Mouse (Mus musculus): ENCODE measurements around the gene Phc3. TPM values are rescaled to one million over a fixed set of nuclear protein-coding genes. Genes with fewer than 3 reads are reported as not detected.
"Not testable (repeated sequence)": the region's sequence is repeated elsewhere in the genome, so short reads cannot be mapped to it uniquely, and the experiment has no call there.

Gene Phc3
- total and polyA plus RNA-seq, 2 experiments: 9.8 to 13.3 TPM

- Histone ChIP-seq H3K27me3 (ENCODE audit: control insufficient read depth, insufficient read depth, low read length) (no peaks in the 10 kb centered on the region; the same call in 1 of the 2 replicates), H3K9ac (ENCODE audit: low read depth, low read length) (no peak overlapping the region), H3K27ac (replicated peaks; ENCODE audit: insufficient read depth, low read depth, low read length) (no peak overlapping the region; the same call in 1 of the 2 replicates), H3K36me3 (ENCODE audit: control insufficient read depth, insufficient read depth, low read length) (no peaks in the 10 kb centered on the region), H3K79me2 (ENCODE audit: control insufficient read depth, insufficient read depth, low read length) (no peaks in the 10 kb centered on the region), H3K4me1 (ENCODE audit: control insufficient read depth, insufficient read depth, low read length) (no peaks in the 10 kb centered on the region; the same call in none of the 2 replicates), H3K4me3 (ENCODE audit: insufficient read depth, low read depth, low read length) (no peak overlapping the region)
- DNase-seq (ENCODE audit: extremely low read depth, low read depth, low spot score): no peak
- 71% methylated on average over 5 of the region's 5 CpGs for WGBS
- TF ChIP-seq CTCF (IDR thresholded peaks at IDR 0.05; ENCODE audit: low read depth, low read length) (no peak), POLR2A (IDR thresholded peaks at IDR 0.05; ENCODE audit: extremely low read depth, insufficient read depth, low read length) (no peak)
Measured at GRCm38 (mm10) chr3:30863712-30864435, 105.3 kb downstream of the Phc3 start.

GRCm38 (mm10) chr3:30860705-30861104 lies 108.5 kb downstream of the Phc3 start:
- no peak for DNase-seq (ENCODE audit: extremely low read depth, low read depth, low spot score)
- H3K9ac ChIP-seq (ENCODE audit: low read depth, low read length): no peak overlapping the region
- H3K79me2 ChIP-seq (ENCODE audit: control insufficient read depth, insufficient read depth, low read length): no peaks in the 10 kb centered on the region
- H3K27me3 ChIP-seq (ENCODE audit: control insufficient read depth, insufficient read depth, low read length): no peaks in the 10 kb centered on the region; the same call in 1 of the 2 replicates
- H3K36me3 ChIP-seq (ENCODE audit: control insufficient read depth, insufficient read depth, low read length): no peaks in the 10 kb centered on the region
- no peak overlapping the region for H3K27ac ChIP-seq (replicated peaks; ENCODE audit: insufficient read depth, low read depth, low read length)
- peaks cover 2% of the 10 kb centered on the region for H3K4me1 ChIP-seq (ENCODE audit: control insufficient read depth, insufficient read depth, low read length)
- H3K4me3 ChIP-seq (ENCODE audit: insufficient read depth, low read depth, low read length): no peak overlapping the region
- TF ChIP-seq POLR2A (IDR thresholded peaks at IDR 0.05; ENCODE audit: extremely low read depth, insufficient read depth, low read length) (no peak), CTCF (IDR thresholded peaks at IDR 0.05; ENCODE audit: low read depth, low read length) (no peak)
- 75% methylated on average over 4 of the region's 4 CpGs for WGBS

- 96% methylated on average over 8 of the region's 8 CpGs for WGBS
- not testable (repeated sequence) for H3K4me3 ChIP-seq (ENCODE audit: insufficient read depth, low read depth, low read length); H3K27me3 ChIP-seq (ENCODE audit: control insufficient read depth, insufficient read depth, low read length); H3K4me1 ChIP-seq (ENCODE audit: control insufficient read depth, insufficient read depth, low read length); H3K9ac ChIP-seq (ENCODE audit: low read depth, low read length); H3K79me2 ChIP-seq (ENCODE audit: control insufficient read depth, insufficient read depth, low read length); H3K27ac ChIP-seq (replicated peaks; ENCODE audit: insufficient read depth, low read depth, low read length); DNase-seq (ENCODE audit: extremely low read depth, low read depth, low spot score); H3K36me3 ChIP-seq (ENCODE audit: control insufficient read depth, insufficient read depth, low read length)
Measured at GRCm38 (mm10) chr3:30859599-30859998, 109.6 kb downstream of the Phc3 start.

GRCm38 (mm10) chr3:30855604-30856458 lies 113.4 kb downstream of the Phc3 start, which contains the start of gene Gpr160:
Gene Gpr160 (plus strand): TSS chr3:30855950.
- peaks cover 2% of the 10 kb centered on the region; the same call in 1 of the 2 replicates for H3K4me1 ChIP-seq (ENCODE audit: control insufficient read depth, insufficient read depth, low read length)
- H3K79me2 ChIP-seq (ENCODE audit: control insufficient read depth, insufficient read depth, low read length): no peaks in the 10 kb centered on the region
- peak within 1 kb of the TSS; percentile 72 for H3K4me3 ChIP-seq (ENCODE audit: insufficient read depth, low read depth, low read length)
- TF ChIP-seq CTCF (IDR thresholded peaks at IDR 0.05; ENCODE audit: low read depth, low read length) (peak; percentile 81), POLR2A (IDR thresholded peaks at IDR 0.05; ENCODE audit: extremely low read depth, insufficient read depth, low read length) (no peak)
- WGBS: under 1% methylated on average over 70 of the region's 75 CpGs
- peak within 1 kb of the TSS; percentile 58 for H3K9ac ChIP-seq (ENCODE audit: low read depth, low read length)
- H3K27me3 ChIP-seq (ENCODE audit: control insufficient read depth, insufficient read depth, low read length): peaks cover 3% of the 10 kb centered on the region; the same call in 1 of the 2 replicates
- H3K27ac ChIP-seq (replicated peaks; ENCODE audit: insufficient read depth, low read depth, low read length): no peak within 1 kb of the TSS
- no peaks in the 10 kb centered on the region for H3K36me3 ChIP-seq (ENCODE audit: control insufficient read depth, insufficient read depth, low read length)
- peak; percentile 47 for DNase-seq (ENCODE audit: extremely low read depth, low read depth, low spot score)

- DNase-seq (ENCODE audit: extremely low read depth, low read depth, low spot score): no peak
- Histone ChIP-seq H3K27me3 (ENCODE audit: control insufficient read depth, insufficient read depth, low read length) (peaks cover 3% of the 10 kb centered on the region; the same call in 1 of the 2 replicates), H3K27ac (replicated peaks; ENCODE audit: insufficient read depth, low read depth, low read length) (no peak overlapping the region), H3K36me3 (ENCODE audit: control insufficient read depth, insufficient read depth, low read length) (no peaks in the 10 kb centered on the region), H3K4me1 (ENCODE audit: control insufficient read depth, insufficient read depth, low read length) (peaks cover 2% of the 10 kb centered on the region; the same call in 1 of the 2 replicates), H3K9ac (ENCODE audit: low read depth, low read length) (no peak overlapping the region), H3K79me2 (ENCODE audit: control insufficient read depth, insufficient read depth, low read length) (no peaks in the 10 kb centered on the region), H3K4me3 (ENCODE audit: insufficient read depth, low read depth, low read length) (no peak overlapping the region)
- TF ChIP-seq CTCF (IDR thresholded peaks at IDR 0.05; ENCODE audit: low read depth, low read length): no peak
- TF ChIP-seq POLR2A (IDR thresholded peaks at IDR 0.05; ENCODE audit: extremely low read depth, insufficient read depth, low read length): no peak
- WGBS: 79% methylated on average over 5 of the region's 5 CpGs
Measured at GRCm38 (mm10) chr3:30853596-30853995, 115.6 kb downstream of the Phc3 start.

Data from liver, adult 2 months (tissue).